Mouse (Mus musculus): ENCODE measurements around the gene Olfr1420. TPM values are rescaled to one million over a fixed set of nuclear protein-coding genes. Genes with fewer than 3 reads are reported as not detected.

The Olfr1420 gene
- not detected for total RNA-seq (2023)

DNA sequence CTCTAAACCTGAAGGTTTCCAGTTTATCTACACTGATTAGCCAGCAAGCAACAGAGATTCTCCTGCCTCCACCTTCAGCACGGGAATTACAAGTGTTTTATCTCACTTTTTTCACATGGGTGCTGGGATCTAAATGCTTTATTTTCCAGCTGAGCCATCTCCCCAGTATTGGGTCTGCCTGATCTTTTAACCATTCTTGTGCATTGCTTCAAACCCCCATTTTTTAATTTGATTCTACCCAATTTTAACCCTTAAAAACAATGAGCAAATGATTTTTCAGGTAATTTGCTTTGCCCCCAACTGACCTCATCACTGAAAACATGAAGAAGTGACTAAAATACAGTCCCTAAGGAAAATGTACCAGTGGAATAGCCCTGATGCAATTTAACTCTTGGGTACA lies at the start of gene Olfr1420:
Olfr1420 (plus strand) TSS at position 301 of the 400 bp plus-strand sequence.

DNA sequence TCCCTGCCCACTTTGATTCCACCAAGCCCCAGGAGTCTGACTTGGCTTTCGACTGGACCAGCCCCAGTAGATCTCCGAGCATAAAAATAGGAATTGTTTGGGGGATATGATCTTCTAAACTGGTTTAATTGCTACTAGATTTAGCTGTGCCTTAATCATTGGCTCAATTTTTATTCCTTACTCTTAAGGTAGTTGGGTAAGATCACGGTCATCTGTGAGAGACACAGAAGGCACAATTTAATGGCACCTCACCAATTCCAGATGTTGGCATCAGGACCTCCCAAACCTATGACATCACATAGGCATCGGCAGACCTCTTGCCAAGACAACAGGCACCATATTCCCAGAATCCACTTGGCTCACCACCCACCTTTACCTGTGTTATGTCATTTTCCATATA lies 47.2 kb upstream of the Olfr1420 start, which contains the start of gene Olfr1417:
Olfr1417 (minus strand) TSS at position 101 of the 400 bp plus-strand sequence.

DNA sequence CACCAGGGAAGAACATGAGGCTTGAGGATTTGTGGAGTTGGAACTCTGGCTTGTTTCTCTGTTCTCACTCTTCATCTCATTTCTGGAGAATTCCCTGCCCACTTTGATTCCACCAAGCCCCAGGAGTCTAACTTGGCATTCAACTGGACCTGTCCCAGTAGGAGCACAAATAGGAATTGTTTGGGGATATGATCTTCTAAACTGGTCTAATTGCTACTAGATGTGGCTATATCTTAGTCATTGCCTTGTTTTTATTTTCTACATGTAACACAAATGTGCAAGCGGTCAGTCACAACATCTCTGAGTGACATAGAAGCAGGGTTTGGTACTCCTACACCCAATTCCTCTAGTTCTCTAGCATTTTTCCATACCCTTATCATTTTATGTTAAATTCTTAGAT lies 25.4 kb upstream of the Olfr1420 start, which contains the start of gene Olfr1418:
Olfr1418 (minus strand) TSS at position 101 of the 400 bp plus-strand sequence.

DNA sequence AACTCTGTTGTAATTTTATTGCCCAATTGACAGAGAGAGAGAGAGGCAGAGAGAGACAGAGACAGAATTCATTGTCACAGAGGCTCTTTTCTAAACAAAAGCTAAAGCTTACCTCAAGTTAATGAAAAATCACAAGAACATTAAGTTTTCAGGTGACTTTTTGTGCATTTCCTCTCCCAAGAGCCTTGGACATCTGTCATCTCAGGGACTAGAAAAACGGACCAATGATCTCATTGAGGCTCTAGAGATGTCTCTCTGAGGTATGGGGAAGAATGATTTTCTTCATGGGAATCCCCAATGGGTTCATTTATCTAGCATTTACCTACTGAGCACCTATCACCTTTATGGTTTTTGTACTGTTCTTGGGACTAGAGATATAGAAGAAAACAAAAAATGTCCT lies 11.4 kb upstream of the Olfr1420 start, which contains the start of gene Olfr1419:
Olfr1419 (minus strand) TSS at position 101 of the 400 bp plus-strand sequence.

DNA sequence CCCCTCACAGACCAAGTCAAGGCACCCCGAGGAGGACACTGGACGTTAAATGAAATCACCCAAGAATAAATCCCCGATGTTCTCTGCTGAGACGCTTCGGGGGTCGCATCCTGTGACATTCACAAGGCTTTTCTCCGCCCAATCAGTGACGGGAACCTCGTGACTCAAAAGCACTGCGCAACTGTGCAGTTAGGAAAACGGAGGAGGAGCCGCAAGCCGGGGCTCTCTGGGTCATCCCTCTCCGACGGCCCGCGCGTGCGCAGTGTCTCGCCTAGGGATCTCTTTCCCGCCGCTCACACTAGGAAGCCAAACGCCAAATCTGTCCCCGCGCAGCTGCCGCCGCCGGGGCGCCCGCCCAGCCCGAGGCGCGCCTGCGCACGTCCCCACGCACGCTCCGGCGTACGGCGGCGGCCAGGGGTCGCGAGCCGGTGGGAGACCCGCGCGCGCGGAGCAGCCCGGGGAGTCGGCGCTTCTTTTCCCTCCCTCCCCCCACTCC lies 25.7 kb downstream of the Olfr1420 start, which contains the start of gene Patl1:
Patl1 (plus strand) TSS at position 363 of the 496 bp plus-strand sequence.

Other genes starting within 250 kb of the Olfr1420 start
- gene Ms4a3, start 245.7 kb upstream of the Olfr1420 start, total RNA-seq (2023), result not detected
- gene Oosp2, start 226.0 kb upstream of the Olfr1420 start, total RNA-seq (2023), result not detected
- gene Oosp1, start 195.4 kb upstream of the Olfr1420 start, total RNA-seq (2023), result not detected
- not detected for gene Oosp3, start 189.5 kb upstream of the Olfr1420 start, total RNA-seq (2023)
- gene Gif, start 139.0 kb upstream of the Olfr1420 start, total RNA-seq (2023), result not detected
- 10 to 100 TPM; 26.1 to 26.2 TPM for gene Mrpl16, start 116.2 kb upstream of the Olfr1420 start, total RNA-seq (2023)
- 1 to 10 TPM; 7.5 to 9.4 TPM for gene Stx3, start 67.2 kb upstream of the Olfr1420 start, total RNA-seq (2023)
- gene Olfr1417, start 47.3 kb upstream of the Olfr1420 start, total RNA-seq (2023), result not detected
- not detected for gene Olfr1418, start 25.5 kb upstream of the Olfr1420 start, total RNA-seq (2023)
- not detected for gene Olfr1419, start 11.5 kb upstream of the Olfr1420 start, total RNA-seq (2023)
- gene Patl1, start 25.8 kb downstream of the Olfr1420 start, total RNA-seq (2023), result 10 to 100 TPM; 52.7 to 54.4 TPM
- 10 to 100 TPM; 44.4 to 45.5 TPM for gene Osbp, start 79.4 kb downstream of the Olfr1420 start, total RNA-seq (2023)
- not detected for gene Olfr1423, start 154.8 kb downstream of the Olfr1420 start, total RNA-seq (2023)
- not detected for gene Olfr1424, start 176.1 kb downstream of the Olfr1420 start, total RNA-seq (2023)
- gene Olfr1425, start 191.2 kb downstream of the Olfr1420 start, total RNA-seq (2023), result not detected
- gene Olfr1426, start 205.4 kb downstream of the Olfr1420 start, total RNA-seq (2023), result not detected
- not detected for gene Olfr1427, start 216.8 kb downstream of the Olfr1420 start, total RNA-seq (2023)
- not detected for gene Olfr1428, start 229.3 kb downstream of the Olfr1420 start, total RNA-seq (2023)
- gene Olfr76, start 236.6 kb downstream of the Olfr1420 start, total RNA-seq (2023), result not detected

Measured in T-cell, adult 66 days (primary cell).